Mouse (Mus musculus) limb, embryonic 13.5 days (tissue): ENCODE measurements around the gene Olfr1510. TPM values are rescaled to one million over a fixed set of nuclear protein-coding genes. Genes with fewer than 3 reads are reported as not detected.
"Not testable (repeated sequence)": the region's sequence is repeated elsewhere in the genome, so short reads cannot be mapped to it uniquely, and the experiment has no call there.

Experiments
- ATAC-seq: fragments of 200-750 bp; cut with Nextera tagmentation; 2 replicates; pipeline ENCODE4 v1.8.0; 2017; ENCODE audit warnings: low read depth, moderate number of reproducible peaks, moderate TSS enrichment; ENCODE audit not compliant: low FRiP score
- H3K27ac ChIP-seq: fragments of 300-500 bp; sonication (generic); 2 replicates; pipeline ENCODE4 v1.5.1; 2015; ENCODE audit warnings: inconsistent platforms, mild to moderate bottlenecking, moderate library complexity
- H3K27me3 ChIP-seq: fragments of 300-500 bp; sonication (generic); 2 replicates; pipeline ENCODE4 v1.6.1; 2015; ENCODE audit warnings: mild to moderate bottlenecking, inconsistent platforms
- H3K36me3 ChIP-seq: fragments of 300-500 bp; sonication (generic); 2 replicates; pipeline ENCODE4 v1.6.1; 2015; ENCODE audit warnings: inconsistent platforms, mild to moderate bottlenecking, moderate library complexity
- H3K4me1 ChIP-seq: fragments of 300-500 bp; sonication (generic); 2 replicates; pipeline ENCODE4 v1.6.1; 2015; ENCODE audit warnings: inconsistent platforms
- H3K4me2 ChIP-seq: fragments of 300-500 bp; sonication (generic); replicated peaks from 2 replicates; pipeline ENCODE4 v1.6.1; 2015; ENCODE audit warnings: inconsistent platforms, mild to moderate bottlenecking, moderate library complexity
- H3K4me3 ChIP-seq: fragments of 300-500 bp; sonication (generic); 2 replicates; pipeline ENCODE4 v1.5.1; 2015; ENCODE audit warnings: moderate library complexity, mild to moderate bottlenecking, inconsistent platforms
- H3K9ac ChIP-seq: fragments of 300-500 bp; sonication (generic); 2 replicates; pipeline ENCODE4 v1.6.1; 2015; ENCODE audit warnings: mild to moderate bottlenecking, inconsistent platforms
- H3K9me3 ChIP-seq: fragments of 300-500 bp; sonication (generic); 2 replicates; pipeline ENCODE4 v1.6.1; 2016; ENCODE audit warnings: inconsistent platforms
- WGBS: fragments of 180-500 bp; shearing (Covaris S2); methylation state at CpG from one replicate; pipeline ENCODE4 v1.1.7; 2015; 5-methylcytosine and 5-hydroxymethylcytosine counted together
- polyA plus RNA-seq: library from polyadenylated mRNA; unstranded; fragments of >200 nt; fragmentation: Nextera tagmentation; extraction: Ambion mirVana; gene quantifications from 2 replicates; pipeline ENCODE4 v1.2.1, GENCODE M21; 2015

Gene Olfr1510
- polyA plus RNA-seq = not detected in 2 replicates

- no peak within 1 kb of the TSS for H3K4me3 ChIP-seq
- 93% methylated on average over 3 of the region's 3 CpGs for WGBS
- no peak within 1 kb of the TSS for H3K4me2 ChIP-seq
- no peak within 1 kb of the TSS for H3K9ac ChIP-seq
- no peak within 1 kb of the TSS for H3K27ac ChIP-seq
- no peak for ATAC-seq
- no peaks in the 10 kb centered on the region for H3K27me3 ChIP-seq
- no peaks in the 10 kb centered on the region for H3K36me3 ChIP-seq
- no peaks in the 10 kb centered on the region for H3K9me3 ChIP-seq
- H3K4me1 ChIP-seq = no peaks in the 10 kb centered on the region
These were observed at the start of gene Olfr1510 for GRCm38 (mm10) chr14:52414273-52414672. Gene Olfr1510, minus strand, starts transcription at chr14:52414373.

GRCm38 (mm10) chr14:52461928-52462327 lies 47.8 kb upstream of the Olfr1510 start:
- H3K36me3 ChIP-seq = no peaks in the 10 kb centered on the region
- no peak overlapping the region for H3K9ac ChIP-seq
- H3K4me2 ChIP-seq = no peak overlapping the region
- H3K27ac ChIP-seq = no peak overlapping the region
- H3K27me3 ChIP-seq = no peaks in the 10 kb centered on the region
- H3K4me3 ChIP-seq = no peak overlapping the region
- no peak for ATAC-seq
- H3K9me3 ChIP-seq = no peaks in the 10 kb centered on the region; the same call in 1 of the 2 replicates
- no peaks in the 10 kb centered on the region for H3K4me1 ChIP-seq

- Histone ChIP-seq H3K9me3 (no peaks in the 10 kb centered on the region), H3K27ac (no peak overlapping the region), H3K4me1 (no peaks in the 10 kb centered on the region), H3K4me3 (no peak overlapping the region), H3K36me3 (no peaks in the 10 kb centered on the region), H3K27me3 (no peaks in the 10 kb centered on the region), H3K4me2 (no peak overlapping the region), H3K9ac (no peak overlapping the region)
- 85% methylated on average over 8 of the region's 8 CpGs for WGBS
- no peak for ATAC-seq
These were observed 37.0 kb upstream of the Olfr1510 start for GRCm38 (mm10) chr14:52451138-52451537.

GRCm38 (mm10) chr14:52442690-52443089 lies 28.5 kb upstream of the Olfr1510 start, which contains the start of gene Olfr1509:
Gene Olfr1509, plus strand, starts transcription at chr14:52442990.
- H3K36me3 ChIP-seq = no peaks in the 10 kb centered on the region
- ATAC-seq = no peak

GRCm38 (mm10) chr14:52427686-52428085 lies 13.5 kb upstream of the Olfr1510 start:
- Histone ChIP-seq H3K4me1 (no peaks in the 10 kb centered on the region), H3K4me3 (no peak overlapping the region), H3K36me3 (no peaks in the 10 kb centered on the region), H3K9me3 (no peaks in the 10 kb centered on the region), H3K4me2 (no peak overlapping the region), H3K27ac (no peak overlapping the region), H3K9ac (no peak overlapping the region), H3K27me3 (no peaks in the 10 kb centered on the region)
- no peak for ATAC-seq
- 94% methylated on average over 1 of the region's 1 CpGs for WGBS

More at GRCm38 (mm10) chr14:52442690-52443089, 28.5 kb upstream of the Olfr1510 start, which contains the start of gene Olfr1509:
- H3K27ac ChIP-seq = no peak within 1 kb of the TSS
- H3K4me3 ChIP-seq = no peak within 1 kb of the TSS
- H3K27me3 ChIP-seq = no peaks in the 10 kb centered on the region
- no peaks in the 10 kb centered on the region for H3K4me1 ChIP-seq
- no peak within 1 kb of the TSS for H3K4me2 ChIP-seq
- H3K9me3 ChIP-seq = no peaks in the 10 kb centered on the region
- H3K9ac ChIP-seq = no peak within 1 kb of the TSS

GRCm38 (mm10) chr14:52410142-52410919 lies 3.8 kb downstream of the Olfr1510 start:
- not testable (repeated sequence) for H3K9me3 ChIP-seq, H3K27me3 ChIP-seq, H3K4me1 ChIP-seq, H3K36me3 ChIP-seq, H3K9ac ChIP-seq, ATAC-seq, H3K27ac ChIP-seq, H3K4me2 ChIP-seq, H3K4me3 ChIP-seq
- whole genome bisulfite sequencing = 77% methylated on average over 7 of the region's 10 CpGs

- no peak for ATAC-seq
- Histone ChIP-seq H3K9ac (no peak within 1 kb of the TSS), H3K9me3 (no peaks in the 10 kb centered on the region), H3K27ac (no peak within 1 kb of the TSS), H3K27me3 (no peaks in the 10 kb centered on the region), H3K36me3 (no peaks in the 10 kb centered on the region), H3K4me1 (no peaks in the 10 kb centered on the region), H3K4me2 (no peak within 1 kb of the TSS), H3K4me3 (no peak within 1 kb of the TSS)
- WGBS = 70% methylated on average over 4 of the region's 4 CpGs
These were observed 16.9 kb downstream of the Olfr1510 start, which contains the start of gene Olfr1511 for GRCm38 (mm10) chr14:52397279-52397678. Gene Olfr1511, minus strand, starts transcription at chr14:52397379.

GRCm38 (mm10) chr14:52390084-52390848 lies 23.9 kb downstream of the Olfr1510 start:
- H3K9ac ChIP-seq, ATAC-seq, H3K27ac ChIP-seq, H3K36me3 ChIP-seq, H3K4me2 ChIP-seq, H3K4me1 ChIP-seq, H3K27me3 ChIP-seq, H3K4me3 ChIP-seq, H3K9me3 ChIP-seq: not testable (repeated sequence)
- WGBS = 91% methylated on average over 9 of the region's 9 CpGs

- Histone ChIP-seq H3K27me3 (no peaks in the 10 kb centered on the region), H3K4me2 (no peak within 1 kb of the TSS), H3K27ac (no peak within 1 kb of the TSS), H3K4me1 (no peaks in the 10 kb centered on the region), H3K36me3 (no peaks in the 10 kb centered on the region), H3K4me3 (no peak within 1 kb of the TSS), H3K9me3 (no peaks in the 10 kb centered on the region), H3K9ac (no peak within 1 kb of the TSS)
- ATAC-seq = no peak
- 71% methylated on average over 2 of the region's 2 CpGs for WGBS
These were observed 35.1 kb downstream of the Olfr1510 start, which contains the start of gene Olfr1512 for GRCm38 (mm10) chr14:52379068-52379467. Gene Olfr1512, minus strand, starts transcription at chr14:52379168.

GRCm38 (mm10) chr14:52368741-52369140 lies 45.4 kb downstream of the Olfr1510 start:
- no peaks in the 10 kb centered on the region for H3K4me1 ChIP-seq
- no peaks in the 10 kb centered on the region for H3K9me3 ChIP-seq
- no peak overlapping the region for H3K4me3 ChIP-seq
- H3K9ac ChIP-seq = no peak overlapping the region
- no peaks in the 10 kb centered on the region for H3K27me3 ChIP-seq
- no peak for ATAC-seq
- no peak overlapping the region for H3K4me2 ChIP-seq
- WGBS = 91% methylated on average over 3 of the region's 3 CpGs
- H3K36me3 ChIP-seq = no peaks in the 10 kb centered on the region
- H3K27ac ChIP-seq = no peak overlapping the region
